Mouse (Mus musculus): ENCODE measurements around the gene Cela3b.

DNA sequence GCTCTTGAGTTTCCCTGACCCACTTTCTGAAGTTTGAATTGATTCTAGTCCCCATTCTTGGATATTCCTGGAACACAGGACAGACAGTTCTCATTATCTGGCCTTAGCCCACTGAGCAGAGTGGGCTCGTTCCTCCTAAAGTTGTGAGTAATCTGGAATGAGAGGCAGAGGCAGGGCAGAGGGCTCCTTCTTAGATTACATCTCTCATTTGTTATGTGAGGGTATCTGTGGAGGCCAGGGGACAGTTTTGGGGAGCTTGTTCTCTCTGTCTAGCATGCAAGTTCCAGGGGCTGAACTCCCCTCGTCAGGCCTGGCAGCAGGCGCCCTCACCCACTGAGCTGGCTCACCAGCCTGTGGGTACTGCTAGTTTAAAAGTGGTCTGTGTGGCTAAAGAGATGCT is 51.3 kb downstream of the Cela3b start:
- TF ChIP-seq CTCF (IDR thresholded peaks at IDR 0.05; ENCODE audit: low read depth, low read length) (no peak), GATA1 (IDR thresholded peaks at IDR 0.05; ENCODE audit: borderline replicate concordance, low read length) (no peak)

Measured in G1E (cell line).